Mouse (Mus musculus): ENCODE data around the gene Thrsp.

GRCm38 (mm10) chr7:97419163-97419562 lies 1.6 kb upstream of the Thrsp start:
- TF ChIP-seq CTCF (conservative IDR thresholded peaks at IDR 0.05; ENCODE audit: low read length): no peak
- no peak for TF ChIP-seq NANOG (IDR thresholded peaks at IDR 0.05; ENCODE audit: borderline replicate concordance, low read length)

All from E14TG2a.4 (cell line).